Mouse (Mus musculus): Measurements from ENCODE around the gene Gdf7. TPM values are rescaled to one million over a fixed set of nuclear protein-coding genes. Genes with fewer than 3 reads are reported as not detected.

The Gdf7 gene
- polyA plus RNA-seq, 1 experiment from 2014 or later, result not detected

GRCm38 (mm10) chr12:8269627-8270026 is 32.1 kb downstream of the Gdf7 start:
- no peak overlapping the region for H3K9ac ChIP-seq
- no peak overlapping the region for H3K4me2 ChIP-seq
- peaks cover 12% of the 10 kb centered on the region for H3K4me1 ChIP-seq (replicated peaks)
- WGBS (ENCODE audit: insufficient replicate concordance), result 68% methylated on average over 11 of the region's 11 CpGs
- no peaks in the 10 kb centered on the region for H3K27me3 ChIP-seq
- H3K27ac ChIP-seq (replicated peaks), result no peak overlapping the region
- ATAC-seq (ENCODE audit: insufficient read depth), result no peak
- no peaks in the 10 kb centered on the region for H3K9me3 ChIP-seq (replicated peaks)
- H3K4me3 ChIP-seq (replicated peaks), result no peak overlapping the region
- peaks cover 2% of the 10 kb centered on the region; the same call in 1 of the 2 replicates for H3K36me3 ChIP-seq (replicated peaks)

- Histone ChIP-seq H3K27me3 (no peaks in the 10 kb centered on the region), H3K4me2 (no peak overlapping the region), H3K36me3 (replicated peaks) (peaks cover 5% of the 10 kb centered on the region; the same call in 1 of the 2 replicates), H3K9me3 (replicated peaks) (no peaks in the 10 kb centered on the region), H3K4me3 (replicated peaks) (no peak overlapping the region), H3K27ac (replicated peaks) (no peak overlapping the region), H3K4me1 (replicated peaks) (no peaks in the 10 kb centered on the region; the same call in 1 of the 2 replicates), H3K9ac (no peak overlapping the region)
- no peak for ATAC-seq (ENCODE audit: insufficient read depth)
- WGBS (ENCODE audit: insufficient replicate concordance), result 75% methylated on average over 7 of the region's 7 CpGs
Observed at GRCm38 (mm10) chr12:8266311-8266710, 35.4 kb downstream of the Gdf7 start.

GRCm38 (mm10) chr12:8260297-8260696 is 41.5 kb downstream of the Gdf7 start:
- no peaks in the 10 kb centered on the region for H3K27me3 ChIP-seq
- H3K4me3 ChIP-seq (replicated peaks), result no peak overlapping the region
- ATAC-seq (ENCODE audit: insufficient read depth), result no peak
- H3K36me3 ChIP-seq (replicated peaks), result peaks cover 5% of the 10 kb centered on the region; the same call in 1 of the 2 replicates
- H3K9me3 ChIP-seq (replicated peaks), result no peaks in the 10 kb centered on the region
- WGBS (ENCODE audit: insufficient replicate concordance), result 45% methylated on average over 2 of the region's 2 CpGs
- H3K4me1 ChIP-seq (replicated peaks), result no peaks in the 10 kb centered on the region
- H3K4me2 ChIP-seq, result no peak overlapping the region
- no peak overlapping the region for H3K27ac ChIP-seq (replicated peaks)
- no peak overlapping the region for H3K9ac ChIP-seq

Other genes with a start within 250 kb of the Gdf7 start
- gene Ldah, start 93.8 kb downstream of the Gdf7 start, polyA plus RNA-seq (2015; fragmentation: Nextera tagmentation; extraction: Ambion mirVana), result 21.1 and 23.3 TPM in 2 replicates
- gene Hs1bp3, start 11.5 kb upstream of the Gdf7 start, polyA plus RNA-seq (2015; fragmentation: Nextera tagmentation; extraction: Ambion mirVana), result 4.0 and 4.3 TPM in 2 replicates
- 7.5 and 8.2 TPM in 2 replicates for gene Rhob, start 198.1 kb upstream of the Gdf7 start, polyA plus RNA-seq (2015; fragmentation: Nextera tagmentation; extraction: Ambion mirVana)

Measured in liver, embryonic 15.5 days (tissue).